Mouse (Mus musculus): ENCODE data around the gene P3h4. TPM values are rescaled to one million over a fixed set of nuclear protein-coding genes. Genes with fewer than 3 reads are reported as not detected.

Gene P3h4
- 0.35 TPM for total RNA-seq (2023)

DNA sequence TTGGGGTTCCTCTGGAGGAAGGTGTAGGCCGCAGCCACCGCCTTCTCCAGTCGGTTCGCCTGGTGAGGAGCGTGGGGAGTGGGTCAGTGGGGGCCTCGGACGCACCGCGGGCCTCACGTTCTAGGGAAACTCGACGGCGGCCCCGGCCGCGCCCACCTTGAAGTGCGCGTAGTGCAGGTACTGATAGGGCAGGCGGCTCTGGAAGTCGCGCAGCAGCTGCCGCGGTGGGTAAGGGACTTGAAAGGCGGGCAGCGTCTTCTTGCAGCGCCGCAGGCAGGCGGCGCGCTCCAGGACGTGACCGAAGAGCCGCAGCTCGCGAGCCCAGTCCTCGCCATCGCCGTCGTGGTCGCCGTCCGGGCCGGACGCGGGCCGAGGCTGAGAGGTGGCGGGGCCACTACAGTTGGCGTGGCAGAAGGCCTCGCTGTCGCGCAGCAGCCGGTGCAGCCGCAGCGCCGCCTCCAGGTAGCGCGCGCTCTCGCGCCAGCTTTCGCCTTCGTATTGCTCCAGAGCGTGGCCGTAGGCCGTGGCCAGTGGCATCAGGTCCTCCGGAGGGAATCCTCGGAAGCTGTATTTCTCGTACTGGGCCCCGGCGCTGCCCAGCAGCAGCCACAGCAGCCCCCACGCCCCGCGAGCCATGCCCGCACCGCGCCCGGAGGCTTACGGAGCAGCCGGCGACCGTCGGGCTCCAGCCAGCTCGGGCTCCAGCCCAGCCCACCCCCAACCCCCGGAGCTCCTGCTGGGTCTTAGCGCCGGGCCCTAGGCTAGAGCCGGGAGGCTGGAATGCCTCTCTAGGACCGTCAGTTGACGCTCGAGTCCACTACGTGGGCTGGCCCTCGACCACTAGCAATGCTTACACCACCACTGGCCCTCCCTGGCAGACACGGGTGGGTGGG is at the start of gene P3h4:
Gene P3h4, minus strand, starts transcription at position 816 of the 893 bp plus-strand sequence.

DNA sequence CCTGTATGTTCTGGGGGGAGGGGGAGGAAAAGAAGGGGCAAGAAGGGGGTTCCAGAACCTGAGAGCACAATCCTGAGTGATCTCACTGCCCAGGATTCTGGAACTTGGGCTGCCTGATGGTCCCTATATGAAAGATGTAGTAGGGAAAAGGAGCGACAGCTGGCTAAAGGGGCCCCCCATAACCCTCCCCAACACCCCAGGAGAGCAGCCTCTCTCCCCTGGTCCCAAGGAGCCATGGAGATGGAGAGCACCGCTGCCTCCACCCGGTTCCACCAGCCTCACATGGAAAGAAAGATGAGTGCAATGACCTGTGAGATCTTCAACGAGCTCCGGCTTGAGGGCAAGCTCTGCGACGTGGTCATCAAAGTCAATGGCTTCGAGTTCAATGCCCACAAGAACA is 27.2 kb upstream of the P3h4 start, which contains the start of the genes Nt5c3b and Klhl10:
Gene Nt5c3b, minus strand, starts transcription at position 12 of the 400 bp plus-strand sequence.
Gene Klhl10, plus strand, starts transcription at position 121 of the 400 bp plus-strand sequence.

DNA sequence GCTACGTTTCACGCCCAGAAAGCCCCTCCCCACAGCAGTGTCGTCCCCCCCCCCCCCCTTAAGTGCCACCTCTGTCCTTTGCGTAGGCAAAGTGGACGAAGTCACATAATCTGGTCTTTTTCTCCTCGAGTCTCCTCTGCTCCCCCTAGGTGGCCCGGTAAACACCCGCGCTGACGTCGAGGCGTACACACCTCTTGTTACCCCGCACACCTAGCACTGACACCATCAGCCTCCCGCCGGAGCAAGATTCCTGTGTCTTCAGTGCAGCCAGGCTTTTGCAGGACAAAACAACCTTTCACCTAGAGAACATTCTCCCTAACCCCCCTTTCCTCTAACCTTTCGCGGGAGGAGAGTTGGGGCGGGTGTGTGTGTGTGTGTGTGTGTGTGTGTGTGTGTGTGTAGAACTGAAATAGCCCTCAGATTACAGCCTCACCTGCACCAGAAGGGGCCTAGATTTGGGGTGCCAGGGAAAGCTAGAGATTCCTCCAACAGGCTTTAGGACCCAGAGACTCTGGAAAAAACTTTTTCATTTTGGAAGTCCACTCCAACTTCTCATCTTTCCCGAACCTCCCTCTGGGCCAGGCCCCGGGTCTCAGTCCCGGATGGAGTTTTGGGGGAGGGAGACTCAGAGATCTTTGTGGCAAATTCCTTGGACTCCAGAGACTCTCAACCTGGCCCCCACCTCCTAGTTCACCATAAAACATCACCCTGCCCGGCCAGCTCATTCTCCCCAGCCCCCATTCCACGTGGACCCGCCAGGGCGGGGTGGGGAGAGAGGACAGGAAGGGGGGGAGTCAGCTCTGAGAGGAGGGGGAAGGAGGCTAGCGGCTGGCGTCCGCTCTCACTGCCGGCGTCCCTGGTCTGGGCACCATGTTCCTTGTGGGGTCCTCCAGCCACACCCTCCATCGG is 532 bp upstream of the P3h4 start, which contains the start of gene Fkbp10:
Gene Fkbp10, plus strand, starts transcription at position 784 of the 909 bp plus-strand sequence.

DNA sequence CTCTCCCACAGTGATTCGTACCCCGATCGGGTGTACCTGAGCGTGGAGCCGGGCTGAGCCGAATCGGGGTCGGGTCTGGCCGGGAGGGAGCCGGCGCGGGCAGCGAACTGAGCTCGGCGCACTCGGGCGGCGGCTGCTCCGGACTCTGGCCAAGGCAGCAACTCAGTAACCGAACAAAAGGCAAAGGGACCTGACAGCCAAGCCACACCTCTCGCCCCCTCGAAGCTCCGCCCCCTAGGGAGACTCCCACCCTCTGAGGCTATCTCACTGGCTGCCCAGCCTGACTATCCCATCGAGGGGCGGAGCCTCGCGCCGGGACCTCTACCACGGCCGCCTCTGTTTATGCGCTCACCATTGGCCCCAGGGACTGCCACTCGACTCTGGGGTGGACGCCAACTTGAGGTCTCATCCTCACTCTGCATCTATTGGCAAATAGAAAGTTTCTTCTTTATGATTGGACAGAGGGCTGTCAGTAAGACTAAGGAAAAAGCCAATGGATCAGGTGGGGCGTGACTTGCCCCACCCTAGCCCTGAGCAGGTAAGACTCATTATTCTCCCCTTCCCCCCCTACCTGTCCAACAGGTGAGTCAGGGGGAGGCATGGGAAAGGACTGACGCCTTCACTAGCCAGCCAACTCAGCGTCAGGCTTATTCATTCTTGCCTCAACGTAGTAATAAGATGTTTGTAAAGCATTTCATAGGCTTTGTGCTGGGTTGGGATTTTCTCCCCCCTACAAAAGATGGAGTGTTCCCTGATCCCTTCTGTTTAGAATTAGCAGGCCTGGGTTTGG is 16.8 kb downstream of the P3h4 start, which contains the start of gene Jup:
Gene Jup, minus strand, starts transcription at position 164 of the 790 bp plus-strand sequence.

Other genes starting within 250 kb of the P3h4 start
- not detected for gene Krt9, start 221.6 kb downstream of the P3h4 start, total RNA-seq (2023)
- not detected for gene Krt14, start 207.3 kb downstream of the P3h4 start, total RNA-seq (2023)
- gene Krt16, start 165.9 kb downstream of the P3h4 start, total RNA-seq (2023): not detected
- not detected for gene Krt17, start 153.8 kb downstream of the P3h4 start, total RNA-seq (2023)
- not detected for gene Krt42, start 145.0 kb downstream of the P3h4 start, total RNA-seq (2023)
- gene Eif1, start 95.0 kb downstream of the P3h4 start, total RNA-seq (2023): 2,248 TPM
- not detected for gene Gast, start 80.4 kb downstream of the P3h4 start, total RNA-seq (2023)
- 0.86 TPM for gene Hap1, start 58.7 kb downstream of the P3h4 start, total RNA-seq (2023)
- gene Jup, start 17.1 kb downstream of the P3h4 start, total RNA-seq (2023): 13.5 TPM
- gene Fkbp10, start 861 bp upstream of the P3h4 start, total RNA-seq (2023): 1.8 TPM
- gene Nt5c3b, start 27.0 kb upstream of the P3h4 start, total RNA-seq (2023): 91.2 TPM
- gene Klhl10, start 27.1 kb upstream of the P3h4 start, total RNA-seq (2023): 2.0 TPM
- 27.2 TPM for gene Klhl11, start 57.9 kb upstream of the P3h4 start, total RNA-seq (2023)
- gene Acly, start 113.2 kb upstream of the P3h4 start, total RNA-seq (2023): 150 TPM
- gene Ttc25, start 130.8 kb upstream of the P3h4 start, total RNA-seq (2023): not detected
- gene Cnp, start 160.1 kb upstream of the P3h4 start, total RNA-seq (2023): 107 TPM
- gene Nkiras2, start 204.4 kb upstream of the P3h4 start, total RNA-seq (2023): 20.9 TPM
- gene Dnajc7, start 205.3 kb upstream of the P3h4 start, total RNA-seq (2023): 411 TPM